Mouse (Mus musculus) lung, postnatal 10 days (tissue): Measurements from ENCODE around the gene Dtx2.

Experiments used
- DNase-seq: peaks from one replicate; pipeline ENCODE4 v3.0.0; 2021

Dtx2 gene

DNA sequence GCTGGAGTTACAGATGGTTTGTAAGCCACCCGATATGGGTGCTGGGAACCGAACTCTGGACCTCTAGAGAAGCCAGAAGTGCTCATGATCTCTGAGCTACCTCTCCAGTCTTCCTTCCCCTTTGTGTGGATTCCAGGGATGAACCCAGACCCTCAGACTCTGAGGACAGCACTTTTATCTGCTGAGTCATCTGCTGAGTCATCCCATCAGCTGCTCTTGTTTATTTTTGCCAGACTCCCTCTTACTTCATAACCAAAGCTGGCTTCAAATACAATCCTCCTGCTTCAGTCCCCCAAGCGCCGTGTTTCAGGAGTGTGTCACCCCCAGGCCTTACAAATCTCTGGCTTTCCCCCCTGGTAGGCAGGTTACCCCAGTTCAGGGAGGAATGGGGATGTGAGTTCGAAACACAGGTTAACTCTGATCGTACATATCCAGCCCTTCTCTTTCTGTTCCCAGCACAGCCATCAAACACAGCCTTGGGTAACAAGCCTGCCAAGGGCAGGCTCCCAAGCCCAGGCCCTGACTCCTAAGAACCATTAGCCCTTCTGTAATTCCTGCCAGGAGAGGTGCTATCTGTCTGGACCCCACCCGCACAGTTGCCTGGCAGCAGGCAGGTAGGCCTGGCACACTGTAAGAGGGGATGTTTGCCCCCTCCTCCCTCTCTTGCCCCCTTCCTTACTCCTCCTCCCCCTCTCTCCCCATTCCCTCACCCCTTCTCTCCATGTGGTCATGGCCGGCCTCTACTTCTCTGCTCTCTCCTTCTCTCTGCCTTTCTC lies 18.5 kb upstream of the Dtx2 start:
- DNase-seq, result no peak

DNA sequence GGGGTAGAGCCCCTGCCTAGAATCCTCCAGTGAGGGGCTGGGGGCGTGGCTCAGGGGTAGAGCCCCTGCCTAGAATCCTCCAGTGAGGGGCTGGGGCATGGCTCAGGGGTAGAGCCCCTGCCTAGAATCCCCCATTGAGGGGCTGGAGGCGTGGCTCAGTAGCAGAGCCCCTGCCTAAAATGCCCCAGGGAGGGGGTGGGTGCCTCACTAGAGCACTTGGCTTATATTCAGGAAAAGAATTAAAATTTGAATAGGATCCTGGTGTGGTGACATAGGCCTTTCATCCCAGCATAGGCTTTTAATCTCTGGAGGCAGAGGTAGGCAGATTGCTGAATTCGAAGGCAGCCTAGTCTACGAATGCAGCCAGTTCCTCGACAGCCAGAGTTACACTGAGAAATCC lies 15.2 kb upstream of the Dtx2 start:
- DNase-seq, result no peak

DNA sequence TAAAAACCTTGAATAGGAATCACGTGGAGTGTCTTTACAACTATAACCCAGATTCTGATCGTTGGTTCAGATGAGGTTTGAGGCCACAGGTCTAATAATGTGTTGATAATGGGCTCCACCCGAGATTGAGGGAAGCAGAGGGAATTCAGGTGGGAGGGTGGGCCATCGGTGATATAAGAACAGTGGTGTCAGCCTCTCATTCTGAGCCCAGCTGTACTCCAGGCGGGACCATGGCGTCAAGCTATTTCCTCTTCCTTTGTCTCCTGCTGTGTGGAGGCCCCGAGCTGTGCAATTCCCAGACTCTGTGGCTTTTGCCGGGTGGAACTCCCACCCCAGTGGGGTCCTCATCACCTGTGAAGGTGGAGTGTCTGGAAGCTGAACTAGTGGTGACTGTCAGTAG lies 14.7 kb upstream of the Dtx2 start, which contains the start of gene Zp3:
Gene Zp3 (plus strand): TSS at position 196 of the 400 bp plus-strand sequence.
- DNase-seq, result no peak

DNA sequence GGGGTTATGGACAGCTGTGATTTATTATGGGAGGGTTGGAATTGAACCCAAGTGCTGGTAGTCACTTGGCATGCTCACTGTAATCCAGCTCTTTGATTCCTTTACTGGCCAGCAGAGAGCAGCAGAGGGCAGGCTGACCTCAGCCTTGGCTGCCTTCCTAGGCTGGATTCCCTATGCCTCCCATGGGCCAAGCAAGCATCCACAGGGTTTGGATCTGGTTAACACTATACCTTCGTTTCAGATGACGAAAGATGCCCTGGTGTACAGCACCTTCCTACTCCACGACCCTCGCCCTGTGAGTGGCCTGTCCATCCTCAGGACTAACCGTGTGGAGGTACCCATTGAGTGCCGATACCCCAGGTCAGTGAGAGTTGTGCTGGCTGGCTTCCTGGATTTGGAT lies 12.2 kb upstream of the Dtx2 start:
- peak; percentile 74 for DNase-seq

DNA sequence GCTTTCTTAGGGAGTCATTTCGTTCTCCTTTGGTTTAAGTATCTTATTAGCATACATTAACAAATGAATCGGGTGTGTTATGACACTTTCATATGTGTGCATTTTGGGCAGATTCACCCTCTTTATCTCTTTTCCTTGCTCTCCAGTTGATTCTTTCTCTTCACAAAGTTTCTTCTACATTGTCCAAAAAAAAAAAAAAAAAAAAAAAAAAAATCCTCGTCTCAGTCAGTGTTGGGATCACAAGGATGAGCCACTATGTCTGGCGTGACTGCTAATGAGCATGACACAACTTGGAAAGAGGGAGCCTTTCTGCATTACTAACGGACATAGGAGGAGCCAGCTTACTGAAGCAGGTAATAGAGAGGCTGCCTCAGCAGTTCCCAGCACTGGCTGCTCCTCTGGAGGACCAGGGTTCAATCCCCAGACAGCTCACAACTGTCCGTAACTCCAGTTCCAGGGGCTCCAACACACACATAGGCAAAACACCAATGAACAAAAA lies 10.0 kb upstream of the Dtx2 start:
- DNase-seq, result no peak

DNA sequence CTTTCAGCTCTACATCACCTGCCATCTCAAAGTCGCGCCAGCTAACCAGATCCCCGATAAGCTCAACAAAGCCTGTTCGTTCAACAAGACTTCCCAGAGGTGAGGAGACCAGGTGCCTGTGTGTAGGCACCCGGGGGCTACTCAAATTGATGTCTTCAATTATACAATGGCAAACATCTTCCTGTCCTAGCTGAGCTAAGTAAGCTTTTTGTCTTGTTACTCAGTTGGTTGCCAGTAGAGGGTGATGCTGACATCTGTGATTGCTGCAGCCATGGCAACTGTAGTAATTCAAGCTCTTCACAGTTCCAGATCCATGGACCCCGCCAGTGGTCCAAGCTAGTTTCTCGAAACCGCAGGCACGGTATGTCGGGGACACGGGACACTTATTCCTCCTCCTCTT lies 7.4 kb upstream of the Dtx2 start:
- DNase-seq, result peak; percentile 51

DNA sequence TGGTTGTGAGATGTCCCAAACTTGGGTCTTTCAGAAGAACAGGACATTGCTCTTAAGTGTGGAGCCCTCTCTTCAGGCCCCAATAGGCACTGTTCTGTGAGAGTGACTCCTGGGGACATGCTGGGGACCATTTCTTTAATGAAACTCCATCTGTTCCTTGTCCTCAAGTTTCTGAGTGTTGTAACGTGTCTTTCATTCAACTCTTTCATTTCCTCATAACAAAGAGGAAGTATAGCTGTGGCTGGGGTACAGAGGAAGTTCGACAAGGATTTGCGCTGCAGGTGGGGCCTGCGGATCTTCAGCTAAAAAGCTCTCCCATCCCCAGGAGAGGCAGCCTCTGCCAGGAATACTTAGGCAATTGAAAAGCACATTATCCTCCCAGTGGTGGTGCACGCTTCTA lies 4.0 kb upstream of the Dtx2 start:
- DNase-seq, result no peak

DNA sequence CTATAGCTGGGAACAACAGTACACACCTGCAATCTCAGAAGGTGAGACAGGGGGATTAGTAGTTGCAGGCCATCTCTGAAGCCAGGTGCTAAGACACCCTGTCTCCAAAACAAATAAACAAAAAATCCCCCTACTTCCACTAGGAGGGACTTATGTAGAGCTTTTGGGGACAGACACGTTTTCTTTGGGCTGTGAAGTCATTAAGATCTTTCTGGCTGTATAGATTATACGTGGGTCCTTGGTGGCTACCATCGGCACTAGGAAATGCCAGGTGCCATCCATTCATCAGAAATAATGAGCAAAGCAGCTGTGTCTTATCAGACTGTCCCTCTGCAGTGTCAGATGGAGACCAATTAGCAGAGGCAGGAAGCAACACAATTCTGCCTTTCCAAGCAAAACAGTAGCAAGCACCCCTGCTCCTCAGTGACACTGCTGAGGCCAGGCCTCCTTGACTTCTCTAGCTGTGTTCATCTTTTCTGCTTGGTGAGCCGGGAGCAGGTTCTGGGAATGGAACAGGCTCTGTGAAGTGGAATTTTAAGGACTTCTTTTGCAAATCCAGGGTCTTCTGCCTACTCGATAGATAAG lies 1.1 kb upstream of the Dtx2 start:
- no peak for DNase-seq

DNA sequence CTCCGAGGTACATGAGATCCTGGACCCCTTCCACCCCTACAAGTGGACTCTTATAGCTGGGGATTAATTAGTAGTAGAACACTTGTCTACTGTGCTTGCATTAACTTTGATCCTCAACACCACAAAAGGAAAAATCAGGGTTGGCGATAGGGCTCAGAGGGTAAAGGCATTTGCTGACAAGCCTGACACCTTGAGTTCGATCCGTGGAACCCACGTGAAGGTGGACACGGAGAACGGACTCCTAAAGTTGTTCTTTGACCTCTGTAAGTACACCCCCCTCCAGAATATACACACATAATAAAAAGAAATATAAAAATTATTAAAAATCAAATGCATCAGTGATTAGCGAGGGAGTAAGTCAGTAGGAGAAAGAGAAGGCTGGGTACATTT lies 270 bp upstream of the Dtx2 start:
- DNase-seq, result no peak

DNA sequence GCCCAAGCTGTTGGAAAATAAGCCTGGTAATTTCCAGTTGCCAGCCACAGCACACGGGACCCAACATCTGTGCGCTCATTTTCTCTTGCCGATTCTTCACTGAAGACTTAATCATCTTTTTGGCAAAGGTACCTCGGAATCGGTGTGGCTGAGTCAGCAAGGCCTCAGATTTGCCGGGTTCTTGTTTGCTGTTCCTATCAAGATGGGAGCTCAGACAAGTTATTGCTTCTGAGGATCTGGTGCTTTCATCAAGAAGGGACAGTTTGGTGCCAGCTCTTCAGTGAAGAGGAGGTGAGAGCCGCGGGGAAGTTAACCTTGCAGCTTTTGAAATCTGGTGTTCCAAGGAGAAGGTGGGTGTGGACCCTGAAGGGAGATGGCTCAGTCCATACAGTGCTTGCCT lies 1.6 kb downstream of the Dtx2 start:
- DNase-seq, result no peak

DNA sequence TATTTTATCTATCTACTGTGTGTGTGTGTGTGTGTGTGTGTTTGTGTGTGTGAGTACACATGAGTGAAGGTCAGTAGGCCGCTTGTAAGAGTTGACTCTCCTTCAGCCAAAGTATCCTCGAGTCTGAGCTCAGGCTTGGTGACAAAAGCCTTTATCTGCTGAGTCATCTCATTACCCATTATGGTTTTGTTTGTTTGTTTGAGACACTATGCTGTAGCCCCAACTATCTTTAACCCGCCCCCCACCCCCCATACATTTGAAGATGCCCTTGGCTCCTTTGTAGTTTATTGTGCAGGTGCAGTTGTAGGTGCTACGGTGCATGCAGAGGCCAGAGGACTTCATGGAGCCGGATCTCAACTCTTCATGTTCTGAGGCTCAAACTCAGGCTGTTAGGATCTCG lies 6.6 kb downstream of the Dtx2 start:
- DNase-seq, result no peak

DNA sequence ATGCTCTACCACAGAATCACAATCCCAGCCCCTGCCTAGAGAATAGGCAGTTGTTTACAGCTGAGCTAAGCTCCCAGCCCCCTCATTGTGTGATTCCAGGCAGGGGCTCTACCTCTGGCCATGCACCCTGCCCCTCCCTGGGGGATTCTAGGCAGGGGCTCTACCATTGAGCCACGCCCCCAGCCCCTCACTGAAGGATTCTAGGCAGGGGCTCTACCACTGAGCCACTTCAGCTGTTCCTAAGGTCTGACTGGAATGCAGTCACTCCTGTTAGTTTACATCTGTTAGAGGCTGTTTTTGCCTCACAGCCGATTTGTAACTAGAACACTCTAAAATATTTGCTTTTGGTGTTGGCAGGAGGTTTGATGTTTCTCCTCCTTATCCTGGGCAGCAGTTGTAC lies 7.7 kb downstream of the Dtx2 start:
- DNase-seq, result peak; percentile 23

DNA sequence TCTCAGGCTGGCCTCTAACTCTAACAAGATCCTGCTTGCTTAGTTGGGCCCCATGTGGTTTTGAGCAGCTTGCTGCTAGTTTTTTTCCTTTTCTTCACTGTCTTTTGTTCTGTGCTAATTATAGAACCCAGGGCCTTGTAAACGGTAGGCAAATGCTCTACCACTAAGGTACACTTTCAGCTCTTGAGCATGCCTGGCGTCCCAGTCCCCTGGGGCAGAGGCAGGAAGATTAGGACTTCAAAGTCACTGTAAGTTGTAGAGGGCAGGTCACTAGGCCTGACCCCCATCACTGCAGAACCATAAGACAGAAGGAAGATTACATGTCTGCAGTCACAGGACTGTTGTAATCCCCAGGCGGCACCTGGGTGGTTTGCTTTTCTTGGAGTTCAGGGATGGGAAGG lies 8.2 kb downstream of the Dtx2 start:
- DNase-seq, result no peak

DNA sequence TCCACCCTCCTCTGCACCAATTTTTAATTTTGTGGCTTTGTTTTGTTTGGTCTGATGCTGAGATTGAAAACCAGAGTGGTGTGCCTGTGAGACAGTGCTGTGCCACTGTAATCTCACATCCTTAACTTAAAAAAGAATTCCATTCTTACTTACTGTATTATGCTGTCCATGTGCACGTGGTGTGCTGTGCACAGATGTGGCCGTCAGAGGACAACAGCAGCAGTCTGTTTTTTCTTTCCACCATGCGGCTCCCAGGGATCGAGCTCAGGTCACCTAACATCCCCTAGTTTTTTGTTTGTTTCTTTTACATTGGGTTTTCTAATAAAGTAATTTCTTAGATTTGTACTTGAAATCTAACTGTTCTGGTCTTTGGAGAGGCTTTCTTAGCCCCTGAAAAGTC lies 9.9 kb downstream of the Dtx2 start:
- no peak for DNase-seq

DNA sequence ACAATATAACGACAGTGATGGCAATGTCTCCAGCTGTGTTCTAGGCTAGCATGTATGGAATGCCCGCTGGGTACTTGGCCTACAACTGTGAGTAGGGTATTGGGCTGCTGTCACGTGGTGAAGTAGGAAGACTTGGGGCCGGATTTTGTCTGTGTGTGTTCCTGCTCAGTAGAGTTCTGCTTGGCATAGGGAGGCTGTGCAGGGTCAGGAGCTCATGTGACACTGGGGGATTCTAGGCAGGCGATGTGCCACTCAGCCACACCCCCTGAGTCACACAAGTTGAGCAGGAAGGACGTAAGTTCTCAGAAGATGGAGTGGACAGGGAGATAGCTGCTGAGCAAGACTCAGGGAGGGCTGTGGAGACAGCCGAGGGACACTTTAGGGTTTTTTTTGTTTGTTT lies 13.1 kb downstream of the Dtx2 start:
- DNase-seq, result no peak

DNA sequence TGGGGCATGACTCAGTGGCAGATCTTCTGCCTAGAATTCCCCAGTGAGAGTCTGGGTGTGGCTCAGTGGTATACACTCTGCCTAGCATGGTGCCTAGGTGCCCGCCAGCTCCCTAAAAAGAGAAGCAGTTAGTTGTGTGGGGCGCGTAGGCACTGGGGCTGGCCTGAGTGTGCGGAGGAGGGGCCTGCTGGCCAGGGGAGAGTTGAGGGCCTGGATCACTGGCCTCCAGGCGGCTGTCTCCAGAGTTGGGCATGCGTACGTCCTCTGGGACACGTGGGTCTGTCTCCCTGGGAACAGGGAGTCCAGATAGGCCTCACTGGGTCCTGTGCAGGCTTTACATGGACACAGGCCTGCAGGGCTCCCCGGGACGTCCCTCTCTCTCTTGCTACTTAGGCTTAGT lies 20.3 kb downstream of the Dtx2 start:
- no peak for DNase-seq

DNA sequence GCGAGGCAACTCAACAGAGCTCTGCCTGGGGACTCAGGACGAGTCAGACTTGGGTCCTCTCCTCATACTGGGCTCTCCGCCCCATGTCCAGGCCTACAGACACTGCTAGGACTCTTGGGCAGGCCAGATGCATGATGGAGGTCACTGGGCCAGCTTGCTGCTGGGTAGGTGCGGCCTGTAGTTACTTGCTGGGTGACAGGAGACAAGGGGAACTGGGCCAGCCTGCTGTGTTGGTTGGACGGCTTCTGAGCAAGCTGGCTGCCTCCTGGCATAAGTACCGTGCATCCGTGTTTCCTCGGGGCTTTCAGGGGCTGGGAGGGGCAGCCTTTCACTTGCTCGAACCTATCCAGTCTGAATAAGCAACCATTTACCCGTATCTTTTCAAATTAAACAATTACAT lies 21.0 kb downstream of the Dtx2 start:
- no peak for DNase-seq

DNA sequence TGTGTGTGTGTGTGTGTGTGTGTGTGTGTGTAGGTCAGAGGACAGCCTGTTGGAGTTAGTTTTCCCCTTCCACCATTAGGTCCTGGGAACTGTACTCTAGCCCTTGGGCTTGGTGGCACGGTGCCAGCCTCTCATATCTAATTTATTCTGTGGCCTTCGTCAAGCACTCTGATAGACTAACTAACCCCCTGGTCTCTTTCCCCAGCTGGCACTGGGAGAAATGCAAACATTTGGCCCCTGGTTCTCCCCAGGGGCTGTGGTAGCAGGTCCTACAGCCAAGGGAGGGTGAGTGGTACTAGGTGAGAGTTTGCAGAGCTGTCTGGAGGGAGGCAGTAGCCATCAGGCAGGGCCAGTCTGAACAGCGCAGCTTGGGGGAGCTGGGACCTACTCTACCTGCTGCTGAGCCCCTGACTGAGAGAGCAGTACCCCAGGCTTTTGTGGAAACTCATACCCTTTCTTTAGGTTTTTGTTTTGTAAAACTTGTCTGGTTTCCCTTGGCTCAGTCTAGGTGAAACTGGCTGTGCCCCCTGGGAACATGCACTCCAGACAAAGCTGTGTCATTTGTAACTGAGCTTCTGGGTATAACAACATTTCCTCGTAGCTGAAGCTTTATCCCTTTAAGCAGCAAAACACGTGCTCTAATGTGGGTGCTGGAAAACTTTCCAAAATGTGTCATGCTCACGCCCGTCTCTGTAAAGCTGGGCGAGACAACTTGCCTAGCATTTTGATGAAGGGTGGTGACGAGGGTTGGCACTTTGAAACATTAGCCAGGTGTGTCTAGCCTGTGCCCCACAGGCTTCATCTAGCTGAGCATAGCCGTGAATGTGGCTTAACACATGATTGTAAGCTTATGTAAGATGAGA lies 21.6 kb downstream of the Dtx2 start:
- no peak for DNase-seq

DNA sequence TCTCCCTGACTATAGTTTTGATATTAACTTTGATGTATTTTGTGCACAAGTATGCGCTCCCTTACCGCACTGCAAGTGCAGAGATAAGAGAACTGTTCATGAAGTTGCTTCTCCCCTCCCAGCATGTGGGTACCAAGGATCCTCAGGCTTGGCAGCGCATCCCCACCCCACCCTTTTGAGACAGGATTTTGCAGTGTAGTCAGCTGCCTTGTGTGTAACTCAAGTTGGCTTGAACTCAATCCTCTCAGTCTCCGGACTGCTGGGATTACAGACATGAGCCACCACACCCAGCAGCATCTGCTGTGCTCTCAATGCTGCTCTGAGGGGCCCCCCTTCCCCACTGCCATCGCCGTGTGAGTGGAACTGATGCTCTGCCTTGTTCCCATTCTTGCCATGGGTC lies 22.7 kb downstream of the Dtx2 start:
- DNase-seq, result no peak

DNA sequence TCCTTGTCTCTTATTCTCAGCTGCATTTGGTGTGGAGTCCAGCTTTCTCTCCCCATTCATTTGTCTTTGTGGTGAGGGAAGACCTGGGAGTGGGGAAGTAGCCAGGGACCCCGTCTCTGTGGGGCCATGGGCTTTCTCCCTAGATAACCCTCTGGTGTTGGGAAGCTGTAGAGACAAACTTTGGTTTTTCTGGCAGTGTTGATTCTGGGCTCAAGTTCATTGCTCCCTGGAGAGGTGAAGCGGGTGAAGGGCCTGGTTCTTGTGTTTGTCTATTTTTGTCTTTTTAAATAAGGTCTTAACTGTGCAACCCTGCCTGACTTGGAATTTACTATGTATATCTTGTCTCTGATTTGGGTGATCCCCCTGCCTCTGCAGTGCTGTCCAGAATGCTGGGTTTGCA lies 24.1 kb downstream of the Dtx2 start:
- no peak for DNase-seq

DNA sequence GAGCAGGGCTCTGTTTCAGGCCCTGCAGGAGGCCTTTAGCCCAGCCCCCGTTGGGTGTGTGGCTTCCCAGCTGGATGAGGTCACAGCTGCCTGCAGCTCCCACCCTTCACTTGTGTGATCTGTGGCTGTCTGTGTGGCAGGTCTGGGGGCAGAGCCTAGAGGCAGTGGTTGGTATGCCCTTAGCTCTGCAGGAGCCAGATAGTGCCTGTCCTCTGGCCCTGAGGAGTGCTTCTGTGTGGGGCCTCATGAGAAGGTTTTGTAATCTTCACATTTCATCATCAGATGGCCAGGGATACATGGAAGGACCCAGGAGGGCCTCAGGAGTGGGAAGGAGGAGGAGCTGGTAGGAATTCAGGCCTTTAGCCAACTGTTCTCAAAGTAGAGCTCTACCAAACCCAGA lies 25.3 kb downstream of the Dtx2 start:
- DNase-seq, result no peak

DNA sequence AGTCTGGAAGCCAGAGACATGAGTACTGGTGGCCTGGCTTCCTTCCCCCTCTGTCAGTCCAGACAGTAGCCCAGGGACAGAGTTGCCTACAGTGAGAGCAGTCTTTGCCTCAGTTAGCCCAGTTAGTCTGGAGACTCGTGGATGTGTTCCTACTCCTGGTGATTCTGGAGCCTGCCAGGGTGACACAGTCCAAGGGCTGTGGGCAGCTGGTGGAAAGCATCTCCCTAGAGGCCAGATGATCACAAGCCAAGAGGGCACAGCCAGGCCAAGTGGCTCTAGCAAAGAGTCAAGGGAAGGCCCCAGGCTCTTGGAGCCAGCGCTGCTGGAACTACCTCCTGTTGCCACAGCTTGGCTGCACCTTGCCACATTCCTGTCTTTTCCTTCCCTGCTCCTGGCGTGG lies 31.1 kb downstream of the Dtx2 start:
- DNase-seq, result no peak

DNA sequence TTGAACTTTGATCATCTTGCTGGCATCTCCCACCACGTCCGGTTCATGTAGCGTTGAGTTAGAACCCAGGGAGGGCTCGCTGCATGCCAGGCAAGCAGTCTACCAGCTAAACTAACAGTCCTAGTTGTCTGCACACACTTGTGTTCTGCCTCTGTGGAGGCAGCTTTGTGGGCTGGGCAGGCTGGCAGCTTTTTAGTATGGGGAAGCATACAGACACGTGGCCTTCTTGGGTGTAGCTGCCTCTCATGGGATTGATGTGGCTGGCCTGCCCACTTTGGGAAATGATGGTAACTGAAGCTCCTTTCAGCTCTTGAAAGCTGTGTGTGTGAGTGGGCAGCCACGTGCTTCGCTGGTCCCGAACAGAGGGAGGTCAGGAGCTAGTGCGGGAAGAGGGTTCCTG lies 32.3 kb downstream of the Dtx2 start:
- no peak for DNase-seq
